Mouse (Mus musculus) neural tube, embryonic 11.5 days (tissue): ENCODE measurements at regions not wholly inside any gene's neighbourhood (a gene's known extent, or its start where the extent isn't known, plus 50 kb on each side); places are given as distances from the start of the nearest gene placed in this dataset.
"Not testable (repeated sequence)": the region's sequence is repeated elsewhere in the genome, so short reads cannot be mapped to it uniquely, and the experiment has no call there.

Source experiments
- ATAC-seq: fragments of 200-750 bp; cut with Nextera tagmentation; 2 replicates; pipeline ENCODE4 v1.8.0; 2017; ENCODE audit warnings: moderate number of reproducible peaks, mild to moderate bottlenecking, moderate TSS enrichment, moderate library complexity; ENCODE audit not compliant: insufficient read depth, low FRiP score, low TSS enrichment
- DNase-seq: peaks from one replicate; pipeline ENCODE4 v3.0.0-alpha.2; 2015; ENCODE audit warnings: low spot score
- H3K27ac ChIP-seq: fragments of 300-500 bp; sonication (generic); 2 replicates; pipeline ENCODE4 v1.5.1; 2014; ENCODE audit warnings: low read depth, mild to moderate bottlenecking, low read length
- H3K27me3 ChIP-seq: fragments of 300-500 bp; sonication (generic); 2 replicates; pipeline ENCODE4 v1.6.1; 2014; ENCODE audit warnings: mild to moderate bottlenecking, low read length, mixed read lengths; ENCODE audit not compliant: control insufficient read depth, insufficient read depth
- H3K36me3 ChIP-seq: fragments of 300-500 bp; sonication (generic); 2 replicates; pipeline ENCODE4 v1.6.1; 2014; ENCODE audit warnings: mild to moderate bottlenecking, low read length, moderate library complexity, mixed read lengths; ENCODE audit not compliant: control insufficient read depth, insufficient read depth
- H3K4me1 ChIP-seq: fragments of 300-500 bp; sonication (generic); 2 replicates; pipeline ENCODE4 v1.6.1; 2014; ENCODE audit warnings: low read length, mixed read lengths; ENCODE audit not compliant: control insufficient read depth, insufficient read depth
- H3K4me2 ChIP-seq: fragments of 300-500 bp; sonication (generic); 2 replicates; pipeline ENCODE4 v1.6.1; 2014; ENCODE audit warnings: low read depth, mild to moderate bottlenecking, moderate library complexity
- H3K4me3 ChIP-seq: fragments of 300-500 bp; sonication (generic); 2 replicates; pipeline ENCODE4 v1.5.1; 2014; ENCODE audit warnings: low read depth, low read length
- H3K9ac ChIP-seq: fragments of 300-500 bp; sonication (generic); 2 replicates; pipeline ENCODE4 v1.6.1; 2014; ENCODE audit warnings: mild to moderate bottlenecking, low read length
- H3K9me3 ChIP-seq: fragments of 300-500 bp; sonication (generic); 2 replicates; pipeline ENCODE4 v1.6.1; 2016; ENCODE audit warnings: low read length; ENCODE audit not compliant: control insufficient read depth
- WGBS: fragments of 180-500 bp; shearing (Covaris S2); extraction: QIAGEN DNeasy Blood & Tissue Kit; methylation state at CpG from one replicate; pipeline ENCODE4 v1.1.7; 2014; 5-methylcytosine and 5-hydroxymethylcytosine counted together

- Histone ChIP-seq H3K9ac (no peak overlapping the region), H3K4me2 (no peak overlapping the region), H3K4me3 (no peak overlapping the region), H3K27me3 (no peaks in the 10 kb centered on the region), H3K9me3 (no peaks in the 10 kb centered on the region), H3K4me1 (peaks cover 3% of the 10 kb centered on the region; the same call in 1 of the 2 replicates), H3K36me3 (no peaks in the 10 kb centered on the region), H3K27ac (no peak overlapping the region)
- no peak for ATAC-seq
- no peak for DNase-seq
- 24% methylated on average over 4 of the region's 4 CpGs for WGBS
Measured at GRCm38 (mm10) chr6:100402716-100403115, 115.4 kb upstream of the Rybp start.

- H3K27me3 ChIP-seq = no peaks in the 10 kb centered on the region
- no peaks in the 10 kb centered on the region for H3K9me3 ChIP-seq
- no peaks in the 10 kb centered on the region for H3K36me3 ChIP-seq
- no peak overlapping the region for H3K4me3 ChIP-seq
- H3K4me2 ChIP-seq = no peak overlapping the region
- peaks cover 3% of the 10 kb centered on the region; the same call in 1 of the 2 replicates for H3K4me1 ChIP-seq
- H3K9ac ChIP-seq = no peak overlapping the region
- no peak overlapping the region for H3K27ac ChIP-seq
- ATAC-seq (no peak), DNase-seq (no peak)
- WGBS = 76% methylated on average over 2 of the region's 2 CpGs
Measured at GRCm38 (mm10) chr6:100401728-100402127, 114.4 kb upstream of the Rybp start.

DNA sequence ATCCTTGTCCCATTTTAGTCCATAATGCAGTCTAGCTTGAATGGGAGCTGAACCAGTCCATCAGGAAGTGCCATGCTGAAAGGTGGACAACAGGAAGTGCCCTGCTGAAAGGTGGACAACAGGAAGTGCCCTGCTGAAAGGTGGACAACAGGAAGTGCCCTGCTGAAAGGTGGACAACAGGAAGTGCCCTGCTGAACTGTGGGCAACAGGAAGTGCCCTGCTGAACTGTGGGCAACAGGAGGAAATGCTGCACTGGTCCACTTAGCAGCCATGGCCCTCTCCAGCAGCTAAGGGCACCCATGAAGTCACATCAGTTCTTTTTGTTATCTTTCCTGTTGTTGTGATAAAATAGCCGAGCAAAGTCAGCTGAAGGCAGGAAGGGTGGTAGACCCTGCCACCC, 112.1 kb upstream of the Rybp start:
- not testable (repeated sequence) for H3K27ac ChIP-seq, H3K9ac ChIP-seq, ATAC-seq, H3K4me1 ChIP-seq, H3K9me3 ChIP-seq, H3K4me2 ChIP-seq, DNase-seq, H3K4me3 ChIP-seq, H3K36me3 ChIP-seq, H3K27me3 ChIP-seq
- WGBS = 90% methylated on average over 1 of the region's 1 CpGs

DNA sequence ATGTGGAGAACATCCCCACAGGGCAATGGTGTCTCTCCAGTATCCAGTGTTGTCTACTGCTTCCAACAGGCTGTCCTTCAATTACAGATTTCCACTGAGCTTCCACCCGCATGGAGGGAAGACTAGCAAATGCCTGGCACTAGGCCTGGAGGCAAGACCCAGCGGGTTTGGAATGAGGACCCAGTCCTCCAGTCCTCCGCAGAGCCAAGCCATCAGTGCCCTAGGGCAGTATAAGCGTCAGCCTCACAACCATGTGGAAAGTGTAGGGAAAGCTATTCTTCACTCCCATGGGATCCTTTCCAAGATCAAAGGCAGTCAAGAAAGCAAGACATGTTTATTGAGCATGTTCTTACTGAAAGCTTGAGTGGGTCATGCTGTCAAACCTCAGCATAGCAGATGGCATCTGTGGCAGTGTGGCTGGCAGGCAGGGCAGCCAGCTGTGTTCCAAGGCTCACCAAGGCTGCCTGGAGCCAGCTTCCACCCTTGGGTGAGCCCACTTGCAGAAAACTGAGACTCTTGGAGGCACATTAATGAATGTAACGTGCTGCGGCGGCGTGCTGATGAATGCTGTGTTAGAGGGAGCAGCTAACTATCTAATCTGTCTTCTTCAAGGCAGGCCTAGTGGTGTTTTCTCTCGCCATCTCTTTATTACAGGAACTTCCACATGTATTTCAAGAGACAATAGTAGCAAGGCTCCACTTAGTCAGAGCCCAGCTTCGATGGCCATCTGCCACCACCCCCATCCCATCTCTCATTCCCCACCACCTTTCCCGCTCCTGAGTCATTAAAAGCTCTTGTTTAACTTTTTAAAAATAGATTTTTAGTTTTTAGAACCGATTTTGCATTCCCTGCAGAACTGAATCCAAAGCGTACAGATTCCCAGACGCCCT, 109.3 kb upstream of the Rybp start:
- ATAC-seq (no peak), DNase-seq (no peak)
- 79% methylated on average over 14 of the region's 14 CpGs for WGBS
- H3K27ac ChIP-seq = peak overlapping the region; percentile 8; the same call in 1 of the 2 replicates
- H3K4me2 ChIP-seq = no peak overlapping the region
- H3K4me3 ChIP-seq = no peak overlapping the region
- no peak overlapping the region for H3K9ac ChIP-seq
- no peaks in the 10 kb centered on the region for H3K9me3 ChIP-seq
- no peaks in the 10 kb centered on the region for H3K4me1 ChIP-seq
- no peaks in the 10 kb centered on the region for H3K27me3 ChIP-seq
- H3K36me3 ChIP-seq = no peaks in the 10 kb centered on the region

DNA sequence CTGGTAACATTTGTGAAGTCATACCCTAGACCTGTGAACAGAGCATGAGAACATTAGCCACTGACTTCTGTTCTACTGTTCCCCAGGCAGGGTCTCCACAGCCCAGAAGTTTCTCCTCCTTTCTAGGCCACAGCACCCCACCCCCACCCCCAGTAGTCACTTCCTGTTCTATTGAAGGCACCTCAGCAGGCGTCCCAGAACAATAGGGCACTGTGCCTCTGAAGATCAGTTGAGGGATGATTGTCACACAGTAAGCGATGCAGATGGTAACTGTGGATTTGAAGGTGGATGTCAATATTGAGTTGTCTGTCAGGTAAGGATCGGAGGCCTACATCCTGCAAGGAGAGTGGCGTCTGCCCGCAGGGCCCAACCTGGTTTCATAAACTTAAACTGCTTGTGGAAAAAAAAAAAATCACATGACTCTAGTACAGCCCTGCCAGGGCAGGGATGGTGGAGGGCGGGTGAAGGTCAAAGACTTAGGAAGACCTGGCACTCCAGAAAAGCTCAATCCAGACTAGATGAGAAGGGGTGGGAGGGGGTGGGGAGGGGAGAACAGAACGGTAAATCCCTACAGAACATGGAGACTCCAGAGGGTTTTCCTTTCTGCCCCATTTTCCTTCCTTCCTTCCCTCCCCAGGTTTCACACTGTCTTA, 103.1 kb upstream of the Rybp start:
- Histone ChIP-seq H3K27ac (no peak overlapping the region), H3K9me3 (no peaks in the 10 kb centered on the region), H3K36me3 (no peaks in the 10 kb centered on the region), H3K4me1 (no peaks in the 10 kb centered on the region), H3K4me2 (no peak overlapping the region), H3K9ac (no peak overlapping the region), H3K27me3 (no peaks in the 10 kb centered on the region), H3K4me3 (no peak overlapping the region)
- WGBS = 79% methylated on average over 7 of the region's 7 CpGs
- DNase-seq = no peak
- ATAC-seq = no peak

DNA sequence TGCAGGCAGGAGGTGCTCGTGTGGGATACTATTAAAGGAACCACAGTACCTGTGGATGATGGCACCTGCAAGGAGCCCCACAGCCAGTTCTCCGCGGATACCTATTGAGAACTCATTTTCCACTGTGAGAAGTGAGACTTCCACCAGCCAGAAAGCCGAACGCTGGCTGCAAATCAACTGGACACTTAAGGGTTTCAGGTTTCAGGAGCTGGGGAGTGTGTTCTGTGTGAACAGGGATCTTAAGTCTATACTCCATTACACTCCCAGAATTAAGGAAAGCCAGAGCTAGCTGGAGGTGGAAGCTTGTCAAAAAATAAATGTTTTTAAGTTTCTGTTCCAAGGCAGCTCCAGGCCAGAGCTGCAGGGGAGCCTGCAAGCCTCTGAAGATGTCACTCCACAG, 99.8 kb upstream of the Rybp start:
- Histone ChIP-seq H3K27me3 (no peaks in the 10 kb centered on the region), H3K4me2 (no peak overlapping the region), H3K9ac (no peak overlapping the region), H3K36me3 (no peaks in the 10 kb centered on the region), H3K4me1 (no peaks in the 10 kb centered on the region), H3K4me3 (no peak overlapping the region), H3K9me3 (no peaks in the 10 kb centered on the region), H3K27ac (no peak overlapping the region)
- DNase-seq (no peak), ATAC-seq (no peak)
- 31% methylated on average over 5 of the region's 5 CpGs for WGBS

DNA sequence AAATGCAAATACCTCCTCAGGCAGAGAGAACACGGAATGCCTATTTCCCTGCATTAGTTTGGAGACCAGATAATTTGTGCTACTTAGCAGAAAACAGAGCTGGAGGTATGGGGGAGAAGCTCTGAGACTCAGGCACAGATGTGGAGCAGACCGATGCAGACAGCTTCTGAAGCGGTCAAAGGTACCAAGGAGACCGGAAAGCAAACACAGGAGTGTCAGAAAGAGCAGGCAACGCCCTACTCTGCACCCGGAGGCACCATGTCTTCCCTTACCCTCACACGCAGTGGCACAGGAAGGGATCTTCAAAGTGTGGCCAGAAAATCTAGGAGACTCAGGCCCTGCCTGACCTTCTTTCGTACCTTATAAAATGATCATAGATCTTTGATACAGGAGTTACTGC, 98.4 kb upstream of the Rybp start:
- 63% methylated on average over 8 of the region's 8 CpGs for whole genome bisulfite sequencing
- ATAC-seq = no peak
- H3K9me3 ChIP-seq = no peaks in the 10 kb centered on the region

GRCm38 (mm10) chr6:100381046-100381445, 93.8 kb upstream of the Rybp start:
- Histone ChIP-seq H3K27me3 (no peaks in the 10 kb centered on the region), H3K9me3 (no peaks in the 10 kb centered on the region), H3K4me2 (no peak overlapping the region), H3K27ac (no peak overlapping the region), H3K4me1 (peaks cover 7% of the 10 kb centered on the region; the same call in 1 of the 2 replicates), H3K36me3 (no peaks in the 10 kb centered on the region), H3K9ac (no peak overlapping the region), H3K4me3 (no peak overlapping the region)
- no peak for ATAC-seq
- no peak for DNase-seq
- 82% methylated on average over 5 of the region's 5 CpGs for WGBS

More for the DNA sequence above, 98.4 kb upstream of the Rybp start:
- no peak overlapping the region for H3K4me3 ChIP-seq
- H3K4me2 ChIP-seq = no peak overlapping the region
- H3K27me3 ChIP-seq = no peaks in the 10 kb centered on the region
- H3K36me3 ChIP-seq = no peaks in the 10 kb centered on the region
- H3K4me1 ChIP-seq = peaks cover 3% of the 10 kb centered on the region; the same call in 1 of the 2 replicates
- no peak overlapping the region for H3K9ac ChIP-seq
- no peak for DNase-seq
- no peak overlapping the region for H3K27ac ChIP-seq
